Mouse (Mus musculus): ENCODE data around the gene Tmem235.

- TF ChIP-seq EP300 (IDR thresholded peaks at IDR 0.05; ENCODE audit: low read length): no peak
- no peak for TF ChIP-seq CTCF (conservative IDR thresholded peaks at IDR 0.05 in 1 of 2, IDR thresholded peaks at IDR 0.05 in 1 of 2; ENCODE audit: low read depth in 2 of 2, low read length in 2 of 2)
Observed at GRCm38 (mm10) chr11:117840910-117841309, 19.6 kb upstream of the Tmem235 start.

All from CH12.LX (cell line).